ENCODE assay signal across 9 mouse cellular contexts in genomic region chr9:78601046-78601730, GRCm38 (mm10). TPM values are rescaled to one million over a fixed set of nuclear protein-coding genes. Genes with fewer than 3 reads are reported as not detected.
DNase-seq lines count a peak whose midpoint lies in the region; ATAC-seq and TF ChIP-seq lines count a peak whose summit lies in the region.
"Had no signal": no experiment of that assay in that cellular context is flagged by ENCODE, and none has a peak within 500 bp of the region (broad histone marks: within the 10 kb centered on the region; RNA-seq: fewer than 3 reads in every experiment).

No protein-coding gene starts in this region.

- no peaks in the 10 kb centered on the region for H3K9me3 ChIP-seq in forebrain, embryonic 14.5 days (replicated peaks; ENCODE audit: control insufficient read depth, low read length)
- no peaks in the 10 kb centered on the region for H3K9me3 ChIP-seq in forebrain, embryonic 11.5 days (ENCODE audit: control insufficient read depth, low read length)
- no peaks in the 10 kb centered on the region for H3K9me3 ChIP-seq in E14TG2a.4 (ENCODE audit: low read length)
- H3K9me3 ChIP-seq: heart, embryonic 13.5 days had no signal

- no peak overlapping the region for H3K4me2 ChIP-seq in forebrain, embryonic 14.5 days (ENCODE audit: low read length)
- H3K4me2 ChIP-seq in forebrain, embryonic 11.5 days (ENCODE audit: low read depth, low read length, severe bottlenecking): no peak overlapping the region
- H3K4me2 ChIP-seq: heart, embryonic 13.5 days had no signal

- DNase-seq in forebrain, embryonic 14.5 days (ENCODE audit: low spot score): peak; percentile 48
- no peak for DNase-seq in forebrain, embryonic 11.5 days (ENCODE audit: low spot score)
- peak; percentile 19 to 22 for DNase-seq in left cerebral cortex, postnatal 25 days (ENCODE audit: low spot score in 2 of 2)
- DNase-seq in left cerebral cortex, adult 8-10 months (ENCODE audit: low spot score in 2 of 2): no peak
- peak; percentile 44 for DNase-seq in embryo, embryonic 11 days
- no peak for DNase-seq in cerebellum, adult 11 months

- no peaks in the 10 kb centered on the region for H3K4me1 ChIP-seq in forebrain, embryonic 14.5 days (ENCODE audit: control insufficient read depth, insufficient read depth, low read length)
- H3K4me1 ChIP-seq in forebrain, embryonic 11.5 days (replicated peaks; ENCODE audit: control insufficient read depth, insufficient read depth, low read length): no peaks in the 10 kb centered on the region
- H3K4me1 ChIP-seq in E14TG2a.4 (replicated peaks; ENCODE audit: low read depth, low read length): peaks cover 13% of the 10 kb centered on the region
- H3K4me1 ChIP-seq: heart, embryonic 13.5 days had no signal

- H3K27ac ChIP-seq in forebrain, embryonic 14.5 days (ENCODE audit: low read depth, low read length): no peak overlapping the region
- H3K27ac ChIP-seq in forebrain, embryonic 11.5 days (ENCODE audit: low read depth, low read length): no peak overlapping the region
- H3K27ac ChIP-seq: heart, embryonic 13.5 days had no signal

- no peak overlapping the region for H3K9ac ChIP-seq in forebrain, embryonic 14.5 days (ENCODE audit: low read length)
- no peak overlapping the region for H3K9ac ChIP-seq in forebrain, embryonic 11.5 days (ENCODE audit: low read length)
- H3K9ac ChIP-seq: heart, embryonic 13.5 days had no signal

- H3K4me3 ChIP-seq in forebrain, embryonic 14.5 days (ENCODE audit: low read depth, low read length): no peak overlapping the region
- H3K4me3 ChIP-seq in forebrain, embryonic 11.5 days (ENCODE audit: low read depth, low read length): no peak overlapping the region
- no peak overlapping the region for H3K4me3 ChIP-seq in E14TG2a.4 (replicated peaks; ENCODE audit: low read length)
- H3K4me3 ChIP-seq: heart, embryonic 13.5 days had no signal

- intact Hi-C loops in left cerebral cortex, postnatal 25 days (cut with DNase I): no loop called here

- H3K36me3 ChIP-seq in forebrain, embryonic 14.5 days (ENCODE audit: control insufficient read depth, insufficient read depth, low read length): no peaks in the 10 kb centered on the region
- H3K36me3 ChIP-seq in forebrain, embryonic 11.5 days (ENCODE audit: control insufficient read depth, insufficient read depth, low read length): no peaks in the 10 kb centered on the region
- no peaks in the 10 kb centered on the region for H3K36me3 ChIP-seq in E14TG2a.4 (ENCODE audit: insufficient read depth, low read length)
- H3K36me3 ChIP-seq: heart, embryonic 13.5 days had no signal

- no peak for ATAC-seq in forebrain, embryonic 14.5 days
- no peak for ATAC-seq in forebrain, embryonic 11.5 days (replicated peaks; ENCODE audit: low FRiP score)
- no peak for ATAC-seq in activated CD4-positive, CD25-positive, alpha-beta regulatory T cell, adult 4 months

- H3K27me3 ChIP-seq in forebrain, embryonic 14.5 days (replicated peaks; ENCODE audit: control insufficient read depth, insufficient read depth, low read length): no peaks in the 10 kb centered on the region
- no peaks in the 10 kb centered on the region for H3K27me3 ChIP-seq in forebrain, embryonic 11.5 days (ENCODE audit: control insufficient read depth, insufficient read depth, low read length)
- H3K27me3 ChIP-seq in E14TG2a.4 (ENCODE audit: insufficient read depth, low read length): peaks cover 6% of the 10 kb centered on the region; the same call in 1 of the 2 replicates
- H3K27me3 ChIP-seq: heart, embryonic 13.5 days had no signal

- 41% methylated on average over 4 of the region's 4 CpGs for WGBS in forebrain, embryonic 14.5 days
- 66% methylated on average over 4 of the region's 4 CpGs for WGBS in forebrain, embryonic 11.5 days

- peak; percentile 93 for TF ChIP-seq CTCF in E14TG2a.4 (conservative IDR thresholded peaks at IDR 0.05; ENCODE audit: low read length)

RNA-seq across cellular contexts. Expression of gene Slc17a5, which starts 13.3 kb away (rescaled TPM):
- 10.2 and 14.7 TPM in 2 replicates for polyA plus RNA-seq in forebrain, embryonic 14.5 days (2014; fragmentation: Nextera tagmentation; extraction: Ambion mirVana)
- polyA plus RNA-seq in forebrain, embryonic 11.5 days (2014; fragmentation: Nextera tagmentation; extraction: Ambion mirVana): 10.1 and 12.7 TPM in 2 replicates
- total RNA-seq in left cerebral cortex, postnatal 25 days (2021): 10 to 100 TPM; 18.2 to 18.5 TPM
- 10 to 100 TPM; 17.2 to 20.3 (median 19.2) TPM for total RNA-seq in left cerebral cortex, adult 8-10 months (2022)
- polyA plus RNA-seq in activated CD4-positive, CD25-positive, alpha-beta regulatory T cell, adult 4 months (2017; shearing (Covaris generic)): 10 to 100 TPM in 1 of 2 experiments, 1 to 10 TPM in 1; 9.3 to 11.3 TPM

RNA-seq across cellular contexts. Expression of gene Cd109, which starts 14.2 kb away (rescaled TPM):
- 1.5 and 2.1 TPM in 2 replicates for polyA plus RNA-seq in forebrain, embryonic 14.5 days (2014; fragmentation: Nextera tagmentation; extraction: Ambion mirVana)
- 4.6 and 5.4 TPM in 2 replicates for polyA plus RNA-seq in forebrain, embryonic 11.5 days (2014; fragmentation: Nextera tagmentation; extraction: Ambion mirVana)
- under 1 TPM; 0.57 to 0.76 TPM for total RNA-seq in left cerebral cortex, postnatal 25 days (2021)
- total RNA-seq in left cerebral cortex, adult 8-10 months (2022): 1 to 10 TPM in 3 of 4 experiments, under 1 TPM in 1; 0.53 to 1.5 (median 1.2) TPM
- under 1 TPM in 1 of 2 experiments, not detected in 1; 0.13 TPM for polyA plus RNA-seq in activated CD4-positive, CD25-positive, alpha-beta regulatory T cell, adult 4 months (2017; shearing (Covaris generic))

Comparison
In these comparisons a context has a peak if more than half of its experiments do, and no peak if none do; other contexts are left out.
1. DNase-seq: peak in forebrain, embryonic 14.5 days (single experiment), left cerebral cortex, postnatal 25 days (2 of 2) and embryo, embryonic 11 days (single experiment); none in forebrain, embryonic 11.5 days (single experiment), left cerebral cortex, adult 8-10 months (0 of 2) and cerebellum, adult 11 months (single experiment).